Mouse (Mus musculus): ENCODE measurements around the gene Ccdc28b.

Ccdc28b gene

GRCm38 (mm10) chr4:129584884-129585608 lies 38.7 kb downstream of the Ccdc28b start:
- ATAC-seq (ENCODE audit: low TSS enrichment): peak; percentile 80

GRCm38 (mm10) chr4:129584370-129584769 lies 39.4 kb downstream of the Ccdc28b start:
- ATAC-seq (ENCODE audit: low TSS enrichment): no peak

- ATAC-seq (ENCODE audit: low TSS enrichment): no peak
These were observed 41.5 kb downstream of the Ccdc28b start for GRCm38 (mm10) chr4:129582251-129582650.

DNA sequence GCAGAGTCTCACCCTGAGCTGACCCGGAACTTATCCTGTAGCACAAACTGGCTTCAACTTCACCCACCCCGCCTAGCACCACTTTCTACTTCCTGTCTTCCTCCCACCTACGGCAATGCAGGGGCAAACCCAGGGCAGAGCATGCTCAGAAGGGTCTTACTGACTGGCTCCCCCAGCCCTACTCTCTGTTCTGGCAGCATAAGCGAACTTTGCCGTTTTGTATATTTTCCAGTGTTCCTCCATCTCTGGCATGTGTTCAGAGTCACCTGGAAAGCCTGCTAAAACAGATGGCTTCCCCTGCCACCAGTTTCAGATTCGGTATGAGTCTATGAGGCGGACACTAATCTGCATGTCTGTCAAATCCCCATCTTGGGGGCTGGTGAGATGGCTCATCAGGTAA lies 43.4 kb downstream of the Ccdc28b start:
- ATAC-seq (ENCODE audit: low TSS enrichment): no peak

DNA sequence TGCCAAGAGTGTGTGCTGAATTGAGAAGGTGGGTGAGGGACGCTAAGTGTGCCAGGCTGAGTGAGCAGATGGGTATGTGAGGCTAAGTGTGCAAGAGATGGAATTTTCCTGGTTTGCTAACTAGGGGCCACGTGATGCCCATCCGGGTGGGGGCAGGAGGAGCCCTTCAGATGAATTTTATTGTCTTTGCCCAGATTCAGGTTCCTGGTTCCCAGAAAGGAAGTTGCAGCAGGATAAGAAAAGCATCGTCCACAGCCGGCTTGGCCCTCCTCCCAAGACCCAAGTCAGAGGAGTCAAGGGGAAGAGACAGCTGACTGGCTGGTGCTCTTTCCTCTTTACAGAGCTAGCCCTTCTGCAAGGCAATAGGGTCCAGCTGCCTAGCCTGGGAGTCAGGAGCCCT lies 45.3 kb downstream of the Ccdc28b start, which contains the start of gene Fam167b:
Gene Fam167b (minus strand): TSS at position 84 of the 400 bp plus-strand sequence.
- ATAC-seq (ENCODE audit: low TSS enrichment): no peak

DNA sequence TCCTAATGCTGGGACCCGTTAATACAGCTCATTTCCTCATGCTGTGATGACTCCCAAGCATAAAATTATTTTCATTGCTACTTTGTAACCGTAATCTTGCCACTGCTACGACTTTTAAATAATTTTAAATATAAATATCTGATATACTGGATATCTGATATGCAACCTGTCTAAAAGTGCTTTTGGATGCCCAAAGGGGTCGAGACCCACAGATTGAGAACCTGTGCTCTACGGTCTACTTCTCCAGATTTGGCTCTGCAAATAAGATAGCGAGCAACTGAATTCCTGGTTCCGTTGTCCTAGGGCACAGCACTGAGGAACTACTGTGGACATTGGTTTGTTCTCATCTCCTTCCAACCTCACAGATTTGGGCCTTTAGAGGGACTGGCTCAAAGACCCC lies 46.1 kb downstream of the Ccdc28b start:
- ATAC-seq (ENCODE audit: low TSS enrichment): no peak

GRCm38 (mm10) chr4:129576863-129577491 lies 46.8 kb downstream of the Ccdc28b start:
- no peak; the same call in 1 of the 2 replicates for ATAC-seq (ENCODE audit: low TSS enrichment)

- ATAC-seq (ENCODE audit: low TSS enrichment): no peak
These were observed 48.4 kb downstream of the Ccdc28b start for GRCm38 (mm10) chr4:129575171-129575844.

DNA sequence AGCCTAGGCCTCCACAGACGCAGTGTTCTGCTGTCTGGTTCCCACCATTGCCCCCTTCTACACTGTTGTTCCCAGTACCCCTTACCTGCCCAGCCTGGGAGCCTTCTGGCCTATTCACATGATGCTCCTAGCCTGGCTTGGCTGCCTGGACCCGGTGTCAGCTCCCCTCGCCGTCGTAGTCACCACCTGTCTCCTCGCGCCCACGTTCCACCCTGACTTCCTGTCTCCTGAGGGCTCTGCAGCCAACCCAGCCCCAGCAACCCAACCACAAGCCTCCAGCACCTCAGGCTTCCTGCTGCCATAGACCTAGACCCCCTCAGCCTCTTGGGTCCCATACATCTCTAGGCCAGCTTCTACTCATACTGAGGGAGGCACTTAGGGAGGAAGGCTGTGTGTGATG lies 50.3 kb downstream of the Ccdc28b start, which contains the start of gene Lck:
Gene Lck (minus strand): TSS at position 212 of the 400 bp plus-strand sequence.
- ATAC-seq (ENCODE audit: low TSS enrichment): no peak

- ATAC-seq (ENCODE audit: low TSS enrichment): no peak
These were observed 50.7 kb downstream of the Ccdc28b start for GRCm38 (mm10) chr4:129573093-129573370.

GRCm38 (mm10) chr4:129572236-129573092 lies 51.3 kb downstream of the Ccdc28b start:
- ATAC-seq (ENCODE audit: low TSS enrichment): no peak

- no peak for ATAC-seq (ENCODE audit: low TSS enrichment)
These were observed 52.1 kb downstream of the Ccdc28b start for GRCm38 (mm10) chr4:129571551-129572084.

DNA sequence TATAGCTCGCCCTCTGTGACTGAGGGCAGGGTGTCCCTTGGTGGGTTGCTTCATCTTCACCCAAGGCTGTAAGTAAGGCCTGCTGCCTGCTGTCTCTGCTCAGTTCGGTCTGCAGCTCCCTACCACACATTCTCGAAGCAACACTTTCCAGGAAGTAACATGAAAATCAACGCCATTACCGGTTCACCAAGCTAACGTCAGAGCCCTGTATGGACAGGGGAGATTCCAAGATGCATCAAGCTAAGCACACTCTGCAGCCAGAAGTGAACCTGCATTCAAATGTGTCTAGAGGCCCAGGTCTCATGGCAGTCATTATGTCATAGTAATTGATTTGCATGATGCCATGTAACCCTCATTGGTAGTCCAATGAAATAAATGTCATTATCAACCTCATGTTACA lies 53.7 kb downstream of the Ccdc28b start:
- ATAC-seq (ENCODE audit: low TSS enrichment): no peak

Data from frontal cortex, adult (tissue).